Mouse (Mus musculus) cerebellum, adult 2 months (tissue): Measurements from ENCODE around the gene Repin1. TPM values are rescaled to one million over a fixed set of nuclear protein-coding genes. Genes with fewer than 3 reads are reported as not detected.

Source experiments
- DNase-seq, 2 experiments: peaks; one replicate each; pipeline ENCODE4 v3.0.0; 2021
- H3K27ac ChIP-seq: fragments of 200-500 bp; 2 replicates; pipeline ENCODE4 v1.5.1; 2012; ENCODE audit warnings: low read length, control low read depth, inconsistent platforms; ENCODE audit not compliant: insufficient read depth
- H3K27me3 ChIP-seq: fragments of 200-500 bp; 2 replicates; pipeline ENCODE4 v1.6.1; 2012; ENCODE audit warnings: inconsistent platforms, mild to moderate bottlenecking, low read length, moderate library complexity; ENCODE audit not compliant: control insufficient read depth, insufficient read depth
- H3K4me1 ChIP-seq: fragments of 200-500 bp; 2 replicates; pipeline ENCODE4 v1.6.1; 2011; ENCODE audit warnings: low read length; ENCODE audit not compliant: control insufficient read depth, insufficient read depth
- H3K4me3 ChIP-seq: fragments of 200-500 bp; replicated peaks from 2 replicates; pipeline ENCODE3; 2011; ENCODE audit warnings: mild to moderate bottlenecking, low read depth, low read length, control low read depth; ENCODE audit not compliant: insufficient read depth
- CTCF ChIP-seq: fragments of 200-500 bp; IDR thresholded peaks from 2 replicates; pipeline ENCODE4 v1.5.1; 2011; ENCODE audit warnings: low read depth, mild to moderate bottlenecking, control low read depth, low read length, moderate library complexity, borderline replicate concordance; ENCODE audit not compliant: insufficient read depth
- POLR2A ChIP-seq: fragments of 200-500 bp; IDR thresholded peaks from 2 replicates; pipeline ENCODE4 v1.6.1; 2011; ENCODE audit warnings: low read length, control low read depth, borderline replicate concordance; ENCODE audit not compliant: insufficient read depth
- WGBS: fragments of 180-500 bp; shearing (Covaris S2); methylation state at CpG from one replicate; pipeline ENCODE4 v1.1.7; 2018; 5-methylcytosine and 5-hydroxymethylcytosine counted together
- polyA plus RNA-seq: library from polyadenylated mRNA; depleted of rRNA; stranded (reverse); fragments of >200 nt; gene quantifications from 2 replicates; pipeline ENCODE4 v1.2.3, GENCODE M21; 2012; rRNA removed

Repin1 gene
- polyA plus RNA-seq, 1 experiment, result 98.5 TPM

DNA sequence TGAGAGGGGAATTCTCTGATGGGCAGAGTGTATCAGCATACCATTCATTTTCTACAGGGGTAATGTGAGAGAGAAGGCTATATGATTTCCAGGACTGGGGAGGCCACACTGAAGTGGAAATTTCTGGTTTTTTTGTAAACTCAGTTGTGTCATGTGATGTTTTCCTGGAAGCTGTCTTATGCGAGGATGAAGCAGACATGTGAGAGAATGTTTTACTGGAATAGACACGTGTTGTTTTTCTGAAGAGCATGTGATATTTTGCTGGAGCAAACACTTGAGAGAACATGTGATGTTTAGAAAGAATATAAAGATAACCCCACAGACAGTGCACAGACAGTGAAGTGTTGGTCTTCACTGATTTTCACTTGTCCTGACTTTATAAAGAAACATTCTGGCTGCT, 44.9 kb downstream of the Repin1 start:
- TF ChIP-seq POLR2A (no peak), CTCF (no peak)
- WGBS, result 81% methylated on average over 2 of the region's 2 CpGs
- H3K4me1 ChIP-seq, result no peaks in the 10 kb centered on the region
- H3K4me3 ChIP-seq, result no peak overlapping the region
- no peak overlapping the region for H3K27ac ChIP-seq
- no peaks in the 10 kb centered on the region for H3K27me3 ChIP-seq
- no peak for DNase-seq

DNA sequence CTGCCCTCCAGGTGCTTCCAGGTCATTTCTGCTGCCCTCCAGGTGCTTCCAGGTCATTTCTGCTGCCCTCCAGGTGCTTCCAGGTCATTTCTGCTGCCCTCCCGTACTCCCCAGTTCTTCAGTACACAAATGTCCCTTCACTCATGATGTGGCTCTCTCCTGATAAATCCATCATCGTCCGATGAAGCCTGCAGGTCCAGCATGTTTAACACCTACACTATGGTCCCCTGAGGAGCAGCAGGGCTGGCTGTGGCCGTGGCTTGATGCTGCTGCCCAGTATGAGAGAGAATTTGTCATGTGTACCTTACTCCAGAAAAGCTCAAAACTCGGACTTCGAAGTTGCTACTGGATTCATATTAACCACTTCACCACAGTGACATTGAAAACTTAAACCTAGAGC, 47.7 kb downstream of the Repin1 start:
- Histone ChIP-seq H3K4me1 (no peaks in the 10 kb centered on the region), H3K27me3 (no peaks in the 10 kb centered on the region), H3K27ac (no peak overlapping the region), H3K4me3 (no peak overlapping the region)
- WGBS, result 71% methylated on average over 6 of the region's 6 CpGs
- no peak for TF ChIP-seq POLR2A
- no peak for TF ChIP-seq CTCF
- no peak for DNase-seq

GRCm38 (mm10) chr6:48642764-48643292, 49.1 kb downstream of the Repin1 start:
- no peaks in the 10 kb centered on the region for H3K4me1 ChIP-seq
- peak in 1 of 2 experiments; percentile 65 for DNase-seq
- TF ChIP-seq CTCF, result peak; percentile 45; the same call in 1 of the 2 replicates
- no peak for TF ChIP-seq POLR2A
- no peak overlapping the region for H3K4me3 ChIP-seq
- WGBS, result 23% methylated on average over 4 of the region's 4 CpGs
- H3K27me3 ChIP-seq, result no peaks in the 10 kb centered on the region
- no peak overlapping the region for H3K27ac ChIP-seq

- H3K4me3 ChIP-seq, result no peak overlapping the region
- no peak for TF ChIP-seq POLR2A
- TF ChIP-seq CTCF, result peak; percentile 83
- WGBS, result 11% methylated on average over 12 of the region's 12 CpGs
- H3K4me1 ChIP-seq, result no peaks in the 10 kb centered on the region
- H3K27me3 ChIP-seq, result no peaks in the 10 kb centered on the region
- DNase-seq, result peak; percentile 53 to 66
- no peak overlapping the region for H3K27ac ChIP-seq
Observed at GRCm38 (mm10) chr6:48645660-48646308, 52.1 kb downstream of the Repin1 start.

GRCm38 (mm10) chr6:48646309-48646690, 52.6 kb downstream of the Repin1 start:
- TF ChIP-seq POLR2A (no peak), CTCF (no peak)
- no peak overlapping the region for H3K4me3 ChIP-seq
- 88% methylated on average over 4 of the region's 4 CpGs for WGBS
- no peak for DNase-seq
- H3K4me1 ChIP-seq, result no peaks in the 10 kb centered on the region
- H3K27me3 ChIP-seq, result no peaks in the 10 kb centered on the region
- H3K27ac ChIP-seq, result no peak overlapping the region

DNA sequence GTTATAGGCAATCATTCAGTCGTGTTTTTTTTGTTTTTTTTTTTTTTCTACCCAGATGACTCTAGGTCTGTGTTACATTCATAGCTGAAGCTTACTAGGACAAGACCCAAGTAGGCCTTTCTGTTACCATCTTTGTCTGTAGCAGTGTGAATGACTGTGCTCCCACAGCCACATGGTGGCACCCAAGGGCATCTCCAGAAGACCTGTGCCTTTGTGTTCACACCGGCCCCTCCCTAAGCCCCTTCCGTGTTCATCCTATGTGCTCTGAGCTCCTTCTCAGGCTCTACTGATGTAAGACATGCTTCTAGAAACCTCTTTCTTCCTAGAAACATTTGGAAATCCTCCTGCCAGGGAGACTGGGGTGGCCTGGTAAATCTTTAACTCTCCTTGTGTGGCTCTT, 53.3 kb downstream of the Repin1 start, which contains the start of gene Gimap8:
TSS of gene Gimap8 (plus strand) at position 240 of the 400 bp plus-strand sequence.
- H3K27ac ChIP-seq, result no peak within 1 kb of the TSS
- WGBS, result 38% methylated on average over 3 of the region's 3 CpGs
- TF ChIP-seq POLR2A (no peak), CTCF (no peak)
- no peak within 1 kb of the TSS for H3K4me3 ChIP-seq
- H3K4me1 ChIP-seq, result no peaks in the 10 kb centered on the region
- H3K27me3 ChIP-seq, result no peaks in the 10 kb centered on the region
- DNase-seq, result no peak

- WGBS, result 86% methylated on average over 2 of the region's 2 CpGs
- Histone ChIP-seq H3K27me3 (no peaks in the 10 kb centered on the region), H3K27ac (no peak overlapping the region), H3K4me3 (no peak overlapping the region), H3K4me1 (no peaks in the 10 kb centered on the region)
- no peak for DNase-seq
- TF ChIP-seq POLR2A (no peak), CTCF (no peak)
Observed at GRCm38 (mm10) chr6:48647611-48648010, 53.9 kb downstream of the Repin1 start.

Other genes starting within 250 kb of the Repin1 start
- gene Krba1, start 198.3 kb upstream of the Repin1 start, polyA plus RNA-seq, result 50.6 and 55.3 TPM in 2 replicates
- 80.4 and 93.2 TPM in 2 replicates for gene Zfp467, start 148.1 kb upstream of the Repin1 start, polyA plus RNA-seq
- 3.7 and 5.0 TPM in 2 replicates for gene Sspo, start 145.7 kb upstream of the Repin1 start, polyA plus RNA-seq
- gene Atp6v0e2, start 56.3 kb upstream of the Repin1 start, polyA plus RNA-seq, result 459 and 460 TPM in 2 replicates
- 30.0 and 33.1 TPM in 2 replicates for gene Lrrc61, start 39.1 kb upstream of the Repin1 start, polyA plus RNA-seq
- 13.7 and 21.6 TPM in 2 replicates for gene Rarres2, start 21.1 kb upstream of the Repin1 start, polyA plus RNA-seq
- gene Gm45021, start 4.3 kb upstream of the Repin1 start, polyA plus RNA-seq, result not detected in 2 replicates
- not detected in 2 replicates for gene Gm44965, start 58 bp downstream of the Repin1 start, polyA plus RNA-seq
- gene Zfp775, start 8.2 kb downstream of the Repin1 start, polyA plus RNA-seq, result 7.4 and 7.6 TPM in 2 replicates
- gene AI854703, start 32.9 kb downstream of the Repin1 start, polyA plus RNA-seq, result 34.3 and 35.2 TPM in 2 replicates
- gene Gimap8, start 53.4 kb downstream of the Repin1 start, polyA plus RNA-seq, result 1.3 TPM in 2 replicates
- gene Gimap9, start 82.2 kb downstream of the Repin1 start, polyA plus RNA-seq, result 0.86 and 0.98 TPM in 2 replicates
- 0.54 and 0.74 TPM in 2 replicates for gene Gimap4, start 90.7 kb downstream of the Repin1 start, polyA plus RNA-seq
- gene Gimap6, start 114.3 kb downstream of the Repin1 start, polyA plus RNA-seq, result 4.1 and 4.6 TPM in 2 replicates
- 0.93 TPM in 1 of 2 replicates, not detected in the other for gene Gm28053, start 124.7 kb downstream of the Repin1 start, polyA plus RNA-seq
- not detected in 2 replicates for gene Gimap7, start 124.7 kb downstream of the Repin1 start, polyA plus RNA-seq
- 1.8 and 2.3 TPM in 2 replicates for gene Gimap1, start 145.2 kb downstream of the Repin1 start, polyA plus RNA-seq
- 0.57 and 0.82 TPM in 2 replicates for gene Gimap5, start 152.3 kb downstream of the Repin1 start, polyA plus RNA-seq
- 0.29 and 0.36 TPM in 2 replicates for gene Gimap3, start 177.0 kb downstream of the Repin1 start, polyA plus RNA-seq
- gene Tmem176a, start 247.0 kb downstream of the Repin1 start, polyA plus RNA-seq, result 11.0 and 12.5 TPM in 2 replicates
- gene Tmem176b, start 247.6 kb downstream of the Repin1 start, polyA plus RNA-seq, result 48.7 and 54.4 TPM in 2 replicates